Mouse (Mus musculus) small intestine, adult 2 months (tissue): ENCODE data around the gene Melk.

Experiments used
- CTCF ChIP-seq: fragments of 200-500 bp; IDR thresholded peaks from 2 replicates; pipeline ENCODE4 v1.5.1; 2012; ENCODE audit warnings: low read depth, mild to moderate bottlenecking, control low read depth, inconsistent platforms, low read length, moderate library complexity, mixed read lengths; ENCODE audit not compliant: insufficient replicate concordance, insufficient read length; ENCODE audit errors: extremely low read depth
- POLR2A ChIP-seq: fragments of 200-500 bp; IDR thresholded peaks from 2 replicates; pipeline ENCODE4 v1.6.1; 2012; ENCODE audit warnings: low read depth, mild to moderate bottlenecking, control low read depth, inconsistent platforms, low read length, moderate library complexity

DNA sequence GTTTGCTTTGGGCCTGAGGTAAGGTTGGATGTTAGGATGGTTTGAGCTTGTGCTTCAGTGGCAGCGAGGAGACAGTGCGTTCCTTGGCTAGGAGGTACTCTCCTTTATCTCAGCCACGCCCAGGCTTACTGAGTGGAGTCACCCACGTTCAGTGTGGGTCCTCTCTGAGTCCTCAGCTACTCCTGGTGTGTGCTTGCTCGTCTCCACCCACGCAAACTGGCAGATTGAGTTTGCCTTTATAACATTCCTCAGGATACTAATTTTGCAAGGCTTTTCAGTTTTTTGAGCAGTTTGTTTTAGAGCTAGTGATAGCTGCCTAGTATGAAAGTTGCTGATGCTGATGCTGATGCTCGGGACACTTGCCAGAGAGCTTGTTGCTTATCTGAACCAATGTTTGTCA lies 5.9 kb downstream of the Melk start:
- no peak for TF ChIP-seq CTCF
- TF ChIP-seq POLR2A: no peak
